Mouse (Mus musculus): Measurements from ENCODE around the gene Rab3gap2.

The Rab3gap2 gene

GRCm38 (mm10) chr1:185331364-185331763 lies 127.4 kb downstream of the Rab3gap2 start:
- no peak for DNase-seq (ENCODE audit: extremely low read depth, low read depth)

- peak; percentile 78 for DNase-seq (ENCODE audit: extremely low read depth, low read depth)
Observed at GRCm38 (mm10) chr1:185331983-185332430, 128.1 kb downstream of the Rab3gap2 start, which contains the start of gene Bpnt1. Gene Bpnt1, plus strand, starts transcription at chr1:185332149.

- DNase-seq (ENCODE audit: extremely low read depth, low read depth) = no peak
Observed at GRCm38 (mm10) chr1:185333651-185334050, 129.7 kb downstream of the Rab3gap2 start.

GRCm38 (mm10) chr1:185334136-185334535 lies 130.2 kb downstream of the Rab3gap2 start:
- DNase-seq (ENCODE audit: extremely low read depth, low read depth) = no peak

- DNase-seq (ENCODE audit: extremely low read depth, low read depth) = no peak
Observed at GRCm38 (mm10) chr1:185335231-185335765, 131.4 kb downstream of the Rab3gap2 start.

All from MEL-GATA-1-ER (cell line).